Mouse (Mus musculus): ENCODE measurements around the gene Uts2r.

GRCm38 (mm10) chr11:121176285-121177270, 16.5 kb downstream of the Uts2r start:
- TF ChIP-seq TAL1 (IDR thresholded peaks at IDR 0.05; ENCODE audit: low read length) (no peak), GATA1 (IDR thresholded peaks at IDR 0.05; ENCODE audit: low read length) (no peak)

Data from erythroblast, embryonic 14.5 days (primary cell).